Mouse (Mus musculus) forebrain, embryonic 13.5 days (tissue): Measurements from ENCODE around the gene Slc6a16. TPM values are rescaled to one million over a fixed set of nuclear protein-coding genes. Genes with fewer than 3 reads are reported as not detected.

Experiments
- polyA plus RNA-seq: library from polyadenylated mRNA; unstranded; fragments of >200 nt; fragmentation: Nextera tagmentation; extraction: Ambion mirVana; gene quantifications from 2 replicates; pipeline ENCODE4 v1.2.1, GENCODE M21; 2015

Slc6a16 gene
- polyA plus RNA-seq, 1 experiment from 2014 or later = 0.23 TPM

Other genes starting within 250 kb of the Slc6a16 start
- 67.9 and 72.7 TPM in 2 replicates for gene Irf3, start 243.4 kb upstream of the Slc6a16 start, polyA plus RNA-seq
- 40.5 and 45.6 TPM in 2 replicates for gene Bcl2l12, start 242.4 kb upstream of the Slc6a16 start, polyA plus RNA-seq
- 35.8 and 38.9 TPM in 2 replicates for gene Scaf1, start 224.7 kb upstream of the Slc6a16 start, polyA plus RNA-seq
- 9.4 and 10.2 TPM in 2 replicates for gene Rras, start 223.1 kb upstream of the Slc6a16 start, polyA plus RNA-seq
- gene Prr12, start 188.2 kb upstream of the Slc6a16 start, polyA plus RNA-seq = 14.9 and 17.2 TPM in 2 replicates
- gene Nosip, start 178.7 kb upstream of the Slc6a16 start, polyA plus RNA-seq = 52.7 and 58.5 TPM in 2 replicates
- 14.7 and 14.8 TPM in 2 replicates for gene Prrg2, start 178.4 kb upstream of the Slc6a16 start, polyA plus RNA-seq
- gene Rcn3, start 148.9 kb upstream of the Slc6a16 start, polyA plus RNA-seq = 61.3 and 62.0 TPM in 2 replicates
- 8.0 and 9.9 TPM in 2 replicates for gene Fcgrt, start 137.2 kb upstream of the Slc6a16 start, polyA plus RNA-seq
- gene Rps11, start 116.6 kb upstream of the Slc6a16 start, polyA plus RNA-seq = 1,342 and 1,406 TPM in 2 replicates
- 998 and 1,188 TPM in 2 replicates for gene Rpl13a, start 112.3 kb upstream of the Slc6a16 start, polyA plus RNA-seq
- gene Gm45713, start 104.9 kb upstream of the Slc6a16 start, polyA plus RNA-seq = 0.13 and 0.31 TPM in 2 replicates
- gene Flt3l, start 104.7 kb upstream of the Slc6a16 start, polyA plus RNA-seq = 0.79 and 0.92 TPM in 2 replicates
- 97.5 TPM in 2 replicates for gene Pih1d1, start 86.8 kb upstream of the Slc6a16 start, polyA plus RNA-seq
- 35.6 and 36.4 TPM in 2 replicates for gene Aldh16a1, start 86.5 kb upstream of the Slc6a16 start, polyA plus RNA-seq
- gene Slc17a7, start 77.1 kb upstream of the Slc6a16 start, polyA plus RNA-seq = 9.3 and 14.2 TPM in 2 replicates
- gene Gfy, start 61.5 kb upstream of the Slc6a16 start, polyA plus RNA-seq = not detected in 2 replicates
- not detected in 2 replicates for gene Pth2, start 60.1 kb upstream of the Slc6a16 start, polyA plus RNA-seq
- gene Ccdc155, start 36.2 kb upstream of the Slc6a16 start, polyA plus RNA-seq = 0.87 and 0.93 TPM in 2 replicates
- 0.59 and 0.63 TPM in 2 replicates for gene Dkkl1, start 28.9 kb upstream of the Slc6a16 start, polyA plus RNA-seq
- gene Tead2, start 25.3 kb upstream of the Slc6a16 start, polyA plus RNA-seq = 181 and 198 TPM in 2 replicates
- gene Cd37, start 2.0 kb upstream of the Slc6a16 start, polyA plus RNA-seq = 0.96 and 1.3 TPM in 2 replicates
- not detected in 2 replicates for gene Slc6a21, start 36.4 kb downstream of the Slc6a16 start, polyA plus RNA-seq
- 5.0 and 6.4 TPM in 2 replicates for gene Trpm4, start 92.7 kb downstream of the Slc6a16 start, polyA plus RNA-seq
- gene Hrc, start 94.2 kb downstream of the Slc6a16 start, polyA plus RNA-seq = 0.06 TPM in 1 of 2 replicates, not detected in the other
- gene Ppfia3, start 125.9 kb downstream of the Slc6a16 start, polyA plus RNA-seq = 12.0 and 12.7 TPM in 2 replicates
- gene Lin7b, start 129.5 kb downstream of the Slc6a16 start, polyA plus RNA-seq = 2.9 and 4.5 TPM in 2 replicates
- 250 and 254 TPM in 2 replicates for gene Snrnp70, start 154.7 kb downstream of the Slc6a16 start, polyA plus RNA-seq
- gene Kcna7, start 164.6 kb downstream of the Slc6a16 start, polyA plus RNA-seq = not detected in 2 replicates
- gene Ntf5, start 172.6 kb downstream of the Slc6a16 start, polyA plus RNA-seq = not detected in 2 replicates
- gene Lhb, start 179.7 kb downstream of the Slc6a16 start, polyA plus RNA-seq = 0.44 and 1.1 TPM in 2 replicates
- gene Gys1, start 193.8 kb downstream of the Slc6a16 start, polyA plus RNA-seq = 20.9 and 23.0 TPM in 2 replicates
- gene Ruvbl2, start 197.0 kb downstream of the Slc6a16 start, polyA plus RNA-seq = 153 and 173 TPM in 2 replicates
- 6,730 and 6,791 TPM in 2 replicates for gene Ftl1, start 218.8 kb downstream of the Slc6a16 start, polyA plus RNA-seq
- 243 and 272 TPM in 2 replicates for gene Bax, start 225.8 kb downstream of the Slc6a16 start, polyA plus RNA-seq
- gene Tulp2, start 240.8 kb downstream of the Slc6a16 start, polyA plus RNA-seq = 0.11 and 0.22 TPM in 2 replicates
- gene Gm45808, start 245.7 kb downstream of the Slc6a16 start, polyA plus RNA-seq = 0.26 TPM in 1 of 2 replicates, not detected in the other
- gene Dhdh, start 247.7 kb downstream of the Slc6a16 start, polyA plus RNA-seq = 2.7 and 3.1 TPM in 2 replicates